Mouse (Mus musculus) adrenal gland, postnatal 10 days (tissue): ENCODE measurements at regions not wholly inside any gene's neighbourhood (a gene's known extent, or its start where the extent isn't known, plus 50 kb on each side); places are given as distances from the start of the nearest gene placed in this dataset.
A peak's percentile ranks its signal among the peaks of the same experiment; 100 is the strongest.

Source experiments
- DNase-seq: peaks from one replicate; pipeline ENCODE4 v3.0.0; 2021; ENCODE audit warnings: mixed read lengths

DNA sequence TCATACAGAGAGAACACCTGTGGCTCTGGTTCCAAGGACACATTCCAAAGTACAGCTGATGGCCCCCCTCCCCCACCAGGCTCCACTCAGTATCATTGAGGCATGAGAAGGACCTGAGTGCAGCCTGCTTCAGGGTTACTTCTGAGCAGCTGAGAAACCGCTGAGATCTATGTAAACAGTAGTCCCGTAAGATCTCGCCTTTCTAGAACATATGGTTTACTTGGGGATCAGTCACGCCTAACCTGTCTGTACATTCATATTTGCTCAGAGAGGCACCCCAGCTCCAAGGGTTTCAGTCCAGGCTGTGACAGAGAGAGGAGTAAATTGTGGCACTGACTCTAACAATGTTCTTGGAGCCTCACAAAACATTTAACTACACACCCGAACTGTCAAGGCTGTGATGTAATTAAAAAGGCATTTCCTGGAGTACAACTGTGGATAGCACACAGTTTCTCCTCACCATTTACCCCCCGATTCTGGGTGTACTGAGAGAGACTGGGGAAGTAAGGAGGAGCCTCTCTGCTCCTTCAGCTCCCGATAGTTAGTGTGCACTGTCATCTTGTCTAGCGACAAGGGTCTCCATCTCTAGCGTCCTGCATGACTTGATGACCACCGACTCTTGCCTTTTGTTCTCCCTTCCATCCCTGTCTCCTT lies 155.7 kb downstream of the Dad1 start:
- DNase-seq = no peak

DNA sequence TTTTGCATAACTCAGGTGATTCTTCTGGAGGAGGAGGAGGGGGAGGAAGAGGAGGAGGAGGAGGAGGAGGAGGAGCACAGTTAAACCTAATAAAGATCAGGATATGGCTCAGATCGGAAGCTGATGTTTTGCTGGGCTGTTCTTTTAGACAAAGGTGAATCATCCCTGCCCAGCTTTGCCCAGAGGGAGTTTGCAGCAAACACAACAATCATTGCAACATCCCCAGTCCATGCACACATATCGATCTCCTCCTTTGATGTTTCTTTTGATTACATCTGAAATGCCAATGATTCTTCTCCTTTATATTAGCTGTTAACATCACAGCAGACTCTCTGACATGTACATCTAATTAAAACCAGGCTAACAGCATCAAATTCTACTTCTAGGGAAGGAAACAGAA lies 156.9 kb downstream of the Dad1 start:
- no peak for DNase-seq

GRCm38 (mm10) chr14:54092444-54092843 lies 161.5 kb downstream of the Dad1 start:
- DNase-seq = no peak

DNA sequence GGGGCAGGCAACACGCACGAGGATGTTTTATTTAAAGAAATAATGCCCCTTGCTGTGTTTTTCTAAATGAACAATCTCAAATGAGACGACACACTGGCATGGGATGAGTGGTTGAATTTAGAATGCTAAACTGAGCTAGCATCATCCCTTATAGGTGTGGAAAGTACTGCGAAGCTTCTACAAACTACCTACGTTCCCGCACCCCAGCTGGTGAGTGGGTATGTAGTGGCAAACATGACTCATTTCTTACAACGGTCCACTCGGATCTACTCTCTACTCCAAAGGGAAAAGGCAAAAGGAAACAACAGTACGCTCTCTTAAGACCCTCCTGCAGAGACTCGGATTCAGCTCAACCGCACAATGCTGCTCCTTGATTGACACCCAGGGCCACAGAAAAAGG lies 167.2 kb downstream of the Dad1 start:
- no peak for DNase-seq

DNA sequence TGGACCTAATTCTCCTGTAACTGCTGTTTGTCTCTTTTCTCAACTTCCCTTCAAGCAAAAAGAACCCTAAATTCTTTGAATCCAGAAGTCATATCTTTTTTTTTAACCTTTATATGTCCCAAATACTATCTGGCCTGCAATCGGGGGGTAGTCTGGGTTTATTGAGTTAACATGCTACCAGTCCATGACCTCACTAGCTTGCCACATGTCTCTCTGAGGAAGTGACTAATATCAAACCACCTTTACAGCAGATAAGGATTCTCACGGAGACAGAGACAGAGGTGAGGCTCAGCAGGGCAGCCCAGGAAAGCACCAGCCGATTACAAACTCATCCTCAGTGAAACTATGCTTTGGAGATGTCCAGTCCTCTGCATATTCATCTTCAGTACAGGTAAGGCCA lies 179.2 kb downstream of the Dad1 start:
- DNase-seq = no peak

- DNase-seq = no peak
These were observed 181.5 kb downstream of the Dad1 start for GRCm38 (mm10) chr14:54072283-54072912.

- no peak for DNase-seq
These were observed 183.7 kb downstream of the Dad1 start for GRCm38 (mm10) chr14:54070240-54070639.

GRCm38 (mm10) chr14:54068684-54069083 lies 185.2 kb downstream of the Dad1 start:
- no peak for DNase-seq

GRCm38 (mm10) chr14:54065466-54065865 lies 188.4 kb downstream of the Dad1 start:
- no peak for DNase-seq

DNA sequence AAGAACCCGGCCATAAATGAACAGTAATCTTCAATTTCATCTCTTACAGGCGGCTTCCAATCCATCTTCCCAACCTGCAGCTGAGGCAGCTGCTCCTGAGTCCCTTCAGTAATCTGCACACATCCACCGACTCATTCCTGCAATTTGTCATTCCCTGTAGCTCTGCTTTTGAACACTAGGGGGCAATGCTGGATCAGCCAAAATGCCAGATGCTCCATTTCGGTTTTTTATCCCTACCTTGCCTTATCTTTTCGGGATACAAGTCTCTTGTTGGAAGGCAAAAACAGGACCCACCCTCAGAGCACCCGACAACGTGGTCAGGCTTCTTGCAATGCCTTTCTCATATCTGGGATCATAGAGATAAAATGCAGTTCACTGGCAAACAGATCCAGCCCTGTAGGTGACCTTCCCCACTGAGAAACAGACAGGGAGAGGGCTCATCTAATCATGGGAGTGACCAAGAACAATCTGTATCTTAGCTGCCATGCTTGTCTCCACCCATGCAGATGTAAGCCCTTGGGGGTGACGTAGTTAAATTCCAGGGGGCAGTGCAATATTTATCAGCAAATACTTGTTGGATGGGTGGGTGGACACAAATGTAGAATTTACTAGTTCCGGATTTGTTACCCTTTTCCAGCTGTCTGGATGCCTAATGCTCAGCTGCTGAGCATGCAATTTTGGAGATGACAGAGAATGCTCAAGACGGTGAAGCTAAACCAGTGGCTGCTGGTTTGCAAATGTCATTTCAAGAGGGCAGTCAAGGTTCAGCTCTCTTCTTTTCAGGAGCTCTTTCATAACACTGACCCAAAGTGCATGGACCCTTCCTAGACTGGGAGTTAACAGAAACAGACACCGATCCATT lies 189.1 kb downstream of the Dad1 start:
- DNase-seq = peak; percentile 79

DNA sequence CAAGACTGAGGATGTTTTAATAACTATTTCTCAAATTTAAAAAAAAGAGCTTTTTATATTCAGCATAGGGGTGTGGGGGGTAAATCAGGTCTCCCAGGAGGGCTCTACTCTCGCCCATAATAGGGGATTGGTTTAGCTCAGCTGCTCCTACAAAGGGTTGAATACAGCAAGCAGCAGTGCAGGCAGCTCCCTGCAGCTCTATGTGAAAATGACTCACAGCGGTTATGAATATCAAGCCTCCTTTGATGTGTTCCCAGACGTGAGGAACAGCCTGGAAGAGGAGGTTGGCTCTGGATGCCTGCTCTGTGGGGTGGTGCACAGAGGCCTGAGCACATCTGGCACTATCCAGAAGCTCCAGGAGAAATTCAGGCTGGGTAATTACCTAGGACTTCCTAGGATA lies 192.3 kb downstream of the Dad1 start:
- DNase-seq = peak; percentile 20

DNA sequence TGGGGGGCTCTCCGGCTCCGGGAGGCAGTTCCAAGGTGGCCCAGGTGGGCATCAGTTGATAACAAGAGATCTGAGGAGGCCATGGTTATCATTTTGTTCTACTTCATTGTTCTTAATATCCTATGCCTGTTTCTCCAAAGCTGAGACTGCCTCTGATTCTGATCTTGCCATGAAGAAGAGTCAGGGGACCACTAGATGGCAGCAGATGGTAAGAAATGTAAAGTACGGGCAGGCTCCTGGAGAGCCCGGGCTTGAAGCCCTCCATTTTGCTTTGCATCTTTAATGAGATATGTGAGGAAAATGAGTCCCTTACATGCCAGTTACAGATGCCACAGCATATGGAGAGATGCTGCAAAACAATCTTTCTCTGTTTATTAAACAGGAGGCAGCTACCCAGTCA lies 194.1 kb downstream of the Dad1 start:
- peak; percentile 81 for DNase-seq

GRCm38 (mm10) chr14:54059096-54059495 lies 194.8 kb downstream of the Dad1 start:
- no peak for DNase-seq

- DNase-seq = peak; percentile 13
These were observed 197.2 kb downstream of the Dad1 start for GRCm38 (mm10) chr14:54056691-54057090.

GRCm38 (mm10) chr14:54055390-54055789 lies 198.5 kb downstream of the Dad1 start:
- DNase-seq = no peak

GRCm38 (mm10) chr14:54042286-54042685 lies 211.6 kb downstream of the Dad1 start:
- DNase-seq = no peak

DNA sequence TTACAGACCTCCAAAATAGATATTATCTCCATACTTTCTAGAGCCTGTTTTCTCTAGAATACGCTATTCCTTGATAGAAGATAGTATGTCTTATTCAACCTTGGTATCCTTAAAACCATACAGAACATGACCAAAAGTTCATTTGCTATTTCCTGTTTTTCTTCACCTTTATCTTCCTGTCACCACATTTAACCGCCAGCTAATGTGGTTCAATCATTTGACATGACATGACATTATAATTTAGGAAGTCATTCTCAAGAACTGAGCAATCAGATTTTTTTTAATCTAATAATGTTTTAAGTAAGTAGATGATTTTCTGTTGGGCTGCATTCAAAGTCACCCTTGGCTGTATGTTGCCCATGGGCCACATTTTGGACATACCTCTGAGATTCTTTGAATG lies 213.3 kb downstream of the Dad1 start:
- DNase-seq = no peak

- DNase-seq = no peak
These were observed 219.4 kb downstream of the Dad1 start for GRCm38 (mm10) chr14:54034516-54034915.

DNA sequence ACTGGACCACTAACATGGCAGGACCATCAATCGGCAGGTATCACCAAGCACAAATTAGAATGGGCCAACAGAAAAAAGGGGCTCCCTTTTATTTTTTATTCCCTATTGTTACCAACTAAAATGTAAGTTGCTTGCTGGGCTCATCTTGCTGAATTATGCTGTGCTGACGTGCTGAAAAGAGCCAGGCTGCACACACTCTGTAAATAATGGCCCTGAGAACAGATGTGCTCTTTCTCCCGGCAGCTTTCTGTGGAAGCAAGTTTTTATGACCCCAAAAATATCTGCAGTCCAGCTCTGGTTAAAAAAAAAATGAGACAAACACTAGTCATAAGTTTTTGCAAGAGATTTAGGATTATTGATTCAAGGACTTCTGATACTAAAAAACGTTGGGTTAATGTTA lies 230.4 kb downstream of the Dad1 start:
- DNase-seq = no peak

- DNase-seq = no peak
These were observed 232.5 kb downstream of the Dad1 start for GRCm38 (mm10) chr14:54021443-54021842.

- no peak for DNase-seq
These were observed 239.3 kb downstream of the Dad1 start for GRCm38 (mm10) chr14:54014628-54015027.

- no peak for DNase-seq
These were observed 251.8 kb downstream of the Dad1 start for GRCm38 (mm10) chr14:54002083-54002482.

- DNase-seq = no peak
These were observed 253.4 kb downstream of the Dad1 start for GRCm38 (mm10) chr14:54000527-54000926.
